Mouse (Mus musculus): ENCODE results near the gene Kat5.

DNA sequence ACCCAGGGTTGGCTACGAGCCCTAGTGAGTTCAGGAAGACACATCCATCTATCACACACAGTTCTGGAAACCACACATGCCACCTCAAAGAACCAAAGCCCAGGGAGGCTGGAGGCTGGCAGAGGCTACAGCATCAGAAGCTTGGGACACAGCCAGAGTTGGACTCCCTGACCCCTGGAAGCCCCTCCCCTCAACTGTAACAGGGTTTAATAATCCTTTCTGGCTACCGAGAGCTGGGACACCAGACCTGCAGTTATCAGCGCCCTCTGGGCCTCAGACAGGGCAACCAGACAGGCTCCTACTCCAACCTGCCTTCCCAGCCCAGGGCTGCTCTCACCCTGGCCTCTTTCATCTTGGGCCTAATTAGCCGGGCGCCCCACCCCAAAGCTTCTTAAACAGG, 43.7 kb downstream of the Kat5 start:
- TF ChIP-seq CTCF (IDR thresholded peaks at IDR 0.05; ENCODE audit: control insufficient read depth, insufficient read depth, low read length), result no peak
- TF ChIP-seq POLR2A (IDR thresholded peaks at IDR 0.05; ENCODE audit: borderline replicate concordance, control insufficient read depth, low read depth, low read length), result no peak
